Mouse (Mus musculus) left cerebral cortex, postnatal 14 days (tissue): ENCODE data around the gene Tmem210. TPM values are rescaled to one million over a fixed set of nuclear protein-coding genes. Genes with fewer than 3 reads are reported as not detected.
"Not testable (repeated sequence)": the region's sequence is repeated elsewhere in the genome, so short reads cannot be mapped to it uniquely, and the experiment has no call there.

Experiments used
- DNase-seq, 2 experiments: peaks; one replicate each; pipeline ENCODE4 v3.0.0; 2021 to 2022; ENCODE audit warnings: low spot score in 2 of 2, mixed read lengths in 1 of 2
- intact Hi-C: fragments of 180-260 bp; cut with DNase I; formaldehyde crosslinking; loops from one replicate; pipeline ENCODE4 v1.15.1; 2025
- long read RNA-seq, 2 experiments: library from polyadenylated mRNA; stranded (forward); transcript quantifications; one replicate each; pipeline ENCODE4 v2.0.0; 2021
- total RNA-seq, 2 experiments: library from RNA; stranded (reverse); gene quantifications; 2 replicates each; pipeline ENCODE4 v1.2.3; 2021

The Tmem210 gene
- not detected for total RNA-seq
- long read RNA-seq, experiment 1, result 0 reads
- long read RNA-seq, experiment 2, result 0 reads

GRCm38 (mm10) chr2:25287927-25288649 is at the start of gene Tmem210:
Gene Tmem210 (plus strand): TSS chr2:25288145.
- no peak for DNase-seq
- intact Hi-C loops, result no loop called here

GRCm38 (mm10) chr2:25239766-25240165 is 48.2 kb upstream of the Tmem210 start:
- DNase-seq, result no peak
- intact Hi-C loops, result no loop called here

GRCm38 (mm10) chr2:25240310-25240709 is 47.6 kb upstream of the Tmem210 start:
- intact Hi-C loops, result no loop called here
- no peak for DNase-seq

GRCm38 (mm10) chr2:25240723-25241437 is 47.1 kb upstream of the Tmem210 start:
- intact Hi-C loops, result no loop called here
- DNase-seq, result peak; percentile 69 to 75

GRCm38 (mm10) chr2:25241438-25241775 is 46.5 kb upstream of the Tmem210 start:
- intact Hi-C loops, result no loop called here
- DNase-seq, result no peak

- peak in 1 of 2 experiments; percentile 59 for DNase-seq
- intact Hi-C loops, result no loop called here
These were observed 45.8 kb upstream of the Tmem210 start, which contains the start of the genes Rnf208 and Cysrt1 for GRCm38 (mm10) chr2:25242101-25242506. Gene Rnf208 (plus strand): TSS chr2:25242255. Gene Cysrt1 (minus strand): TSS chr2:25242452.

- intact Hi-C loops, result no loop called here
- no peak for DNase-seq
These were observed 44.6 kb upstream of the Tmem210 start for GRCm38 (mm10) chr2:25243342-25243741.

GRCm38 (mm10) chr2:25244144-25244543 is 43.8 kb upstream of the Tmem210 start:
- intact Hi-C loops, result no loop called here
- DNase-seq, result no peak

GRCm38 (mm10) chr2:25246183-25247072 is 41.5 kb upstream of the Tmem210 start, which contains the start of gene AL732309.1:
Gene AL732309.1 (minus strand): TSS chr2:25246863.
- DNase-seq, result no peak
- intact Hi-C loops, result no loop called here

- intact Hi-C loops, result no loop called here
- no peak for DNase-seq
These were observed 35.6 kb upstream of the Tmem210 start for GRCm38 (mm10) chr2:25252331-25252730.

GRCm38 (mm10) chr2:25255284-25255779 is 32.6 kb upstream of the Tmem210 start, which contains the start of gene Tmem203:
Gene Tmem203 (plus strand): TSS chr2:25255439.
- intact Hi-C loops, result loop anchor here (5.0 kb wide), 1 partner anchor 63 kb away; no protein-coding TSS in a partner anchor
- DNase-seq, result peak; percentile 85 to 88

- intact Hi-C loops, result loop anchor here (5.0 kb wide), 1 partner anchor 64 kb away; no protein-coding TSS in a partner anchor
- peak in 1 of 2 experiments; percentile 44 for DNase-seq
These were observed 31.4 kb upstream of the Tmem210 start for GRCm38 (mm10) chr2:25256443-25257109.

- intact Hi-C loops, result loop anchor here (5.0 kb wide), 1 partner anchor 65 kb away; no protein-coding TSS in a partner anchor
- DNase-seq, result not testable (repeated sequence)
These were observed 30.7 kb upstream of the Tmem210 start for GRCm38 (mm10) chr2:25257250-25257649.

- intact Hi-C loops, result loop anchor here (5.0 kb wide), 1 partner anchor 67 kb away; no protein-coding TSS in a partner anchor
- no peak for DNase-seq
These were observed 29.1 kb upstream of the Tmem210 start for GRCm38 (mm10) chr2:25258887-25259286.

- intact Hi-C loops, result no loop called here
- no peak for DNase-seq
These were observed 26.1 kb upstream of the Tmem210 start for GRCm38 (mm10) chr2:25261870-25262269.

- intact Hi-C loops, result no loop called here
- DNase-seq, result peak; percentile 95 to 98
These were observed 25.6 kb upstream of the Tmem210 start, which contains the start of gene Tprn for GRCm38 (mm10) chr2:25262291-25262767. Gene Tprn (plus strand): TSS chr2:25262618.

GRCm38 (mm10) chr2:25262795-25263622 is 24.9 kb upstream of the Tmem210 start:
- intact Hi-C loops, result no loop called here

More at GRCm38 (mm10) chr2:25262795-25263622, 24.9 kb upstream of the Tmem210 start:
- no peak for DNase-seq
